Mouse (Mus musculus): ENCODE measurements at regions not wholly inside any gene's neighbourhood (a gene's known extent, or its start where the extent isn't known, plus 50 kb on each side); places are given as distances from the start of the nearest gene placed in this dataset.

DNA sequence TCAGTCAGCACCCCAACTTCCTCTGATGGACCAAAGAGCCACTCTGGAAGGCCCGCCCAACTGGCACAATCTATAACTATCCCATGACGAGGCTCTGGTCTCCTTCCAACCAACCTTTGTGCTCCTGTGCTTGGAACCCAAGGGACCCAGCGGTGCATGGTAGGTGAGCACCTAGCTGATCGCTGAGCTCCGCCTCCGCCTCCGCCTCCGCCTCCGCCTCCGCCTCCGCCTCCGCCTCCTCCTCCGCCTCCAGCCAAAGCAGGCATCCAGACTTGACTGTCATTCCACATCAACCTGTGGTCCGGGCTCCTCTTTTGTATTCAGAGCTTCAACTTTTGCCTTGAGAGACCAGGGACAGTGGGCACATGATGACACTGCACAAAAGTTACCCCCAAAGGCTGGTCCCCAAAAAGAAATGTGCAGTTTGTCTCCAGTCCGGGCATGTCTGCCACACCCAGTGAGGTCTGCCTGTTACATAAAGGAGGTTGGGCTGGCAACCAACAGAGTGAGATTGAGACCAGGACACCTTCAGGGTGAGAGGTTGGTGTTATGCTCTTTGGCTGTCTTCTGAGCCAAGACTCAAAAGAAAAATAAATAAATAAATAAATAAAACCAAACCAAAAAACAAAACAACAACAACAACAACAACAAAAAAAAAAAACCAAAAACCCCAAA, 86.1 kb upstream of the Map3k1 start:
- no peak overlapping the region for H3K27ac ChIP-seq (replicated peaks; ENCODE audit: low read depth, low read length)
- H3K4me1 ChIP-seq (ENCODE audit: control insufficient read depth, insufficient read depth, low read length) = no peaks in the 10 kb centered on the region
- 51% methylated on average over 13 of the region's 15 CpGs for WGBS
- ATAC-seq (ENCODE audit: insufficient number of reproducible peaks, low FRiP score, low TSS enrichment, low read depth) (no peak), DNase-seq (ENCODE audit: low spot score) (peak; percentile 39)
- H3K36me3 ChIP-seq (ENCODE audit: control insufficient read depth, insufficient read depth, low read length) = no peaks in the 10 kb centered on the region
- no peak overlapping the region for H3K9ac ChIP-seq (ENCODE audit: low read length)
- no peak overlapping the region for H3K4me3 ChIP-seq (ENCODE audit: low read depth, low read length)
- H3K4me2 ChIP-seq (ENCODE audit: low read depth, severe bottlenecking) = no peak overlapping the region
- no peaks in the 10 kb centered on the region for H3K9me3 ChIP-seq (ENCODE audit: control insufficient read depth, low read length)
- H3K27me3 ChIP-seq (ENCODE audit: control insufficient read depth, insufficient read depth, low read length) = no peaks in the 10 kb centered on the region

DNA sequence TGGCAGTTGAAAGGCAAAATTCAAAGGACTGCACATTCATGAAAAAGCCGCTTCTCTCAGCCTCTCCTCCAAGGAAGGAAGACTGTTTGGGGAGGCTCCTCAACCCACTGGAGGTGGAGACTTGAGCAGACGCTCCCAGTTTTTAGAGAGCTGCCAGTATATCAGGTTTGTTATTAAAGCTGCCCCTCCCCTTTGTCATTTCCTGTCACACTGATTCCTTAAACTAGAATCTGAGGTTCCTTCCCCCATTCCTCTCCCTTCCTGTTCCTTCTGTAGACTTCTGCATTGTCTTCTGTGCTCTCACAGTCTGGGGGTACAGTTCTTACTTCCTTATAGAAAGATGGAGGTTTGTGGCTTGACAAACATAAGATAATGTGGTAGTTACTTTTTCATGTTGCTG, 87.5 kb upstream of the Map3k1 start:
- no peak overlapping the region for H3K9ac ChIP-seq (ENCODE audit: low read length)
- H3K4me2 ChIP-seq (ENCODE audit: low read depth, severe bottlenecking) = no peak overlapping the region
- H3K27me3 ChIP-seq (ENCODE audit: control insufficient read depth, insufficient read depth, low read length) = no peaks in the 10 kb centered on the region
- H3K36me3 ChIP-seq (ENCODE audit: control insufficient read depth, insufficient read depth, low read length) = no peaks in the 10 kb centered on the region
- no peak overlapping the region for H3K27ac ChIP-seq (replicated peaks; ENCODE audit: low read depth, low read length)
- H3K9me3 ChIP-seq (ENCODE audit: control insufficient read depth, low read length) = no peaks in the 10 kb centered on the region
- no peak for ATAC-seq (ENCODE audit: insufficient number of reproducible peaks, low FRiP score, low TSS enrichment, low read depth)
- no peaks in the 10 kb centered on the region for H3K4me1 ChIP-seq (ENCODE audit: control insufficient read depth, insufficient read depth, low read length)
- no peak overlapping the region for H3K4me3 ChIP-seq (ENCODE audit: low read depth, low read length)
- no peak for DNase-seq (ENCODE audit: low spot score)
- WGBS = 36% methylated on average over 2 of the region's 2 CpGs

DNA sequence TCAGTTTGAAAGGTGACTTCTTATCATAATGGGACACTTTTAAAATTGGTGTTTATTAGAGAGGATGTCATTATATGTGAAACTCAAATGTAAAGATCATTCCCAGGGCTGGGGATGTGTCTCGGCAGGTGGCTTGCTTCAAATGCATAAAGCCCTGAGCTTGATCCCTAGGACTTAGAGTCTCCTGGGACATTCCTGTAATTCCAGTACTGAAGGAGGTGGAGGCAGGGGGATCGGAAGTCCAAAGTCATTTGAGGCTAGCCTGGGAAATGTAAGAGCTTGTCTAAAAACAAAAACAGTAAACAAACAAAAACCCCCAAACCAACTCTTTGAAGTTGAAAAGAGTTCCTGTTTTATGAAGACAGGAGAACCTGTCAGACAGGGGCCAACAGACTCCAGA, 94.6 kb upstream of the Map3k1 start:
- no peaks in the 10 kb centered on the region for H3K27me3 ChIP-seq (ENCODE audit: control insufficient read depth, insufficient read depth, low read length)
- ATAC-seq (ENCODE audit: insufficient number of reproducible peaks, low FRiP score, low TSS enrichment, low read depth) = no peak
- H3K36me3 ChIP-seq (ENCODE audit: control insufficient read depth, insufficient read depth, low read length) = no peaks in the 10 kb centered on the region
- 50% methylated on average over 2 of the region's 2 CpGs for WGBS
- no peak for DNase-seq (ENCODE audit: low spot score)
- no peaks in the 10 kb centered on the region for H3K9me3 ChIP-seq (ENCODE audit: control insufficient read depth, low read length)
- no peak overlapping the region for H3K9ac ChIP-seq (ENCODE audit: low read length)
- no peaks in the 10 kb centered on the region for H3K4me1 ChIP-seq (ENCODE audit: control insufficient read depth, insufficient read depth, low read length)
- no peak overlapping the region for H3K4me3 ChIP-seq (ENCODE audit: low read depth, low read length)
- H3K27ac ChIP-seq (replicated peaks; ENCODE audit: low read depth, low read length) = no peak overlapping the region
- H3K4me2 ChIP-seq (ENCODE audit: low read depth, severe bottlenecking) = no peak overlapping the region

DNA sequence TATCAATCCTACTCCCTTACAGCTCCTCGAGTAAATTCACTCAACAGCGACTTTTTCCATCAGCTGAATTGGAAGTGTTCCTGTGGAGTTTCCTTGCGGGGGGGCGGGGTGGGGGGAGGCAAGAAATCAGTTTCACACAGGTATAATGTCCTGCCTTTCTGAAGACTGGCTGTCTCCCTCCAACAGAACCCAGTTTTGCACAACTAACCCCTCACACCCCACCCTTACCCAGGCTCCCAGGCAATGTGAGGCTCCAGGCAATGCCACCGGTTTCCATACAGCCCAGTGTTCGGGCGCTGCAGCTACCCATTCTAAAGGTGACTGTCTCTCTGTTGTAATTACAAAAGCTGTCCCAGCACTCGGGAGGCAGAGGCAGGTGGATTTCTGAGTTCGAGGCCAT, 95.1 kb upstream of the Map3k1 start:
- no peak overlapping the region for H3K4me3 ChIP-seq (ENCODE audit: low read depth, low read length)
- H3K36me3 ChIP-seq (ENCODE audit: control insufficient read depth, insufficient read depth, low read length) = no peaks in the 10 kb centered on the region
- no peak overlapping the region for H3K27ac ChIP-seq (replicated peaks; ENCODE audit: low read depth, low read length)
- H3K4me2 ChIP-seq (ENCODE audit: low read depth, severe bottlenecking) = no peak overlapping the region
- ATAC-seq (ENCODE audit: insufficient number of reproducible peaks, low FRiP score, low TSS enrichment, low read depth) = no peak
- H3K4me1 ChIP-seq (ENCODE audit: control insufficient read depth, insufficient read depth, low read length) = no peaks in the 10 kb centered on the region
- no peak for DNase-seq (ENCODE audit: low spot score)
- H3K9ac ChIP-seq (ENCODE audit: low read length) = no peak overlapping the region
- no peaks in the 10 kb centered on the region for H3K27me3 ChIP-seq (ENCODE audit: control insufficient read depth, insufficient read depth, low read length)
- H3K9me3 ChIP-seq (ENCODE audit: control insufficient read depth, low read length) = no peaks in the 10 kb centered on the region
- WGBS = 59% methylated on average over 9 of the region's 9 CpGs

DNA sequence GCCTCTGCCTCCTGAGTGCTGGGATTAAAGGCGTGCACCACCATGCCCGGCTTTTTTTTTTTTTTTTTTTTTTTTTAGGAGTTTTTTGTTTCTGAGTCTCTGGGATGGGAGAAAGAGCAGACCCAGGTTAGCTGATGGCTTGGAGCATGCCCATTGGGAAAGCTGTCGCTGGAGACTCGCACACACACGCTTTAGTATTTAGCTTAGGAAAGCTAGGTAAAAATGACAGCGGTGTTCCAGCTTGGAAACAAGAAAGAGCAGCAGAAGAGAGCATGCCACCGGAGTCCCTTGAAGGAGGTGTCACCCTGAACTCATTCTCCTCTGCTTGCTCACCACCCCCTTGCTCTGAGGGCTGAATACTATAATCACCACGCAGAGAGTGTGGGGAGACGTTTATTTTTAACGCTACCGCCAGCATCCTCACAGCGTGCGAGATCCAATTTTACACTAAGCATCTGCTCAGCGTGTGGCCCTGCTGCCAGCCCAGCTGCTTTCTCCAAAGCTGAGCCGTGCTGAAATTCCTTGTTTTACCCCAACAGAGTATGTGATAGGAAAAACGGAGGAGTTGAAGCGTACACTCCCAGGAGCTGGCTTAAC, 95.9 kb upstream of the Map3k1 start:
- 19% methylated on average over 15 of the region's 17 CpGs for WGBS
- peak overlapping the region; percentile 31 for H3K4me2 ChIP-seq (ENCODE audit: low read depth, severe bottlenecking)
- ATAC-seq (ENCODE audit: insufficient number of reproducible peaks, low FRiP score, low TSS enrichment, low read depth) (no peak), DNase-seq (ENCODE audit: low spot score) (peak; percentile 44)
- H3K36me3 ChIP-seq (ENCODE audit: control insufficient read depth, insufficient read depth, low read length) = no peaks in the 10 kb centered on the region
- H3K4me3 ChIP-seq (ENCODE audit: low read depth, low read length) = no peak overlapping the region
- no peaks in the 10 kb centered on the region for H3K4me1 ChIP-seq (ENCODE audit: control insufficient read depth, insufficient read depth, low read length)
- H3K9me3 ChIP-seq (ENCODE audit: control insufficient read depth, low read length) = no peaks in the 10 kb centered on the region
- H3K27me3 ChIP-seq (ENCODE audit: control insufficient read depth, insufficient read depth, low read length) = no peaks in the 10 kb centered on the region
- H3K9ac ChIP-seq (ENCODE audit: low read length) = no peak overlapping the region
- 0 out of 2 replicates have a peak overlapping the region, but pooled peaks have one; percentile 36 for H3K27ac ChIP-seq (replicated peaks; ENCODE audit: low read depth, low read length)

DNA sequence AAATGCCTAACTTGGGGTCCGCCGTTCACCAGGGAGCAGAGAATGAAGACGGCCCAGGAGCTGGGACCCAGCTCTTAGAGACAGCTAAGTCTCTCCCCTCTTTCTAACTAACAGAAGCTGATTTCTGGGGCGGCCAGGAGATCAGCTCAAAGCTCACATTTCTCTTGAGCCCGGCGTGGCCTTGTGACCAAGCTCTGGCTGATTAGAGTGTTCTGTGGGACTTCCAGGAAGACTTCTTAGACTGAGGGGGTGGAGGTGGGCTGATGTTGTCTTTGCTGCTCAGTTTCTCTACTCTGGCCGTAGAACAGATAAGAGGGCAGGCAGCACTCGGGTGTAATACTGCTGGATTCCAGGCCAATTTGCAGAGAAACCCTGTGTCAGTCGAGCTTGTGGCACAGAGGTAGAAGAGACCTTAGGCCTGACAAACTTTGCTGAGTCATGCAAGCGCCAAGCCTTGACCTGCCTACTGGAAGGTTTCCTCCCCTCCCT, 96.5 kb upstream of the Map3k1 start:
- H3K4me3 ChIP-seq (ENCODE audit: low read depth, low read length) = no peak overlapping the region
- peak overlapping the region; percentile 31 for H3K4me2 ChIP-seq (ENCODE audit: low read depth, severe bottlenecking)
- H3K9me3 ChIP-seq (ENCODE audit: control insufficient read depth, low read length) = no peaks in the 10 kb centered on the region
- no peaks in the 10 kb centered on the region for H3K36me3 ChIP-seq (ENCODE audit: control insufficient read depth, insufficient read depth, low read length)
- no peak overlapping the region for H3K9ac ChIP-seq (ENCODE audit: low read length)
- no peak for ATAC-seq (ENCODE audit: insufficient number of reproducible peaks, low FRiP score, low TSS enrichment, low read depth)
- no peaks in the 10 kb centered on the region for H3K4me1 ChIP-seq (ENCODE audit: control insufficient read depth, insufficient read depth, low read length)
- 20% methylated on average over 10 of the region's 10 CpGs for WGBS
- DNase-seq (ENCODE audit: low spot score) = peak; percentile 34
- no peaks in the 10 kb centered on the region for H3K27me3 ChIP-seq (ENCODE audit: control insufficient read depth, insufficient read depth, low read length)
- no peak overlapping the region for H3K27ac ChIP-seq (replicated peaks; ENCODE audit: low read depth, low read length)

DNA sequence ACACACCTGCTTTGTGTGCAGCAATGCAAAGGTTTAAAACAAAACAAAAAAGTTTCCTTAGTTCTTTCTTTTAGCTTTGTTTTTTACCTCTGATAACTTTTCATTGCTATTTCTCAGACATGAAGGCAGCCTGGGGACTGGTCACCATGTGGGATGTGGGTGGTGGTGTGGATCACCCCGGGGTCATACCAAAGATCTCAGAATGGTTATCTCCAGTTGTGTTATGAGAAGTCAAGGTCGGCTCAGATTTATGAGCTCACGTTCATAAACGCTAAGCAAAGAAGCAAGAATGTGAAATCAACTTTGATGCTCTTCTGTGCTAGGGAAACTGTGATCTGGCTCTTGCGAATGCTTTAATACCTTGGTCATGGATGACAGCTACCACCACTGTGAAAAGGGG, 102.3 kb upstream of the Map3k1 start:
- Histone ChIP-seq H3K4me1 (ENCODE audit: control insufficient read depth, insufficient read depth, low read length) (no peaks in the 10 kb centered on the region), H3K36me3 (ENCODE audit: control insufficient read depth, insufficient read depth, low read length) (no peaks in the 10 kb centered on the region), H3K27me3 (ENCODE audit: control insufficient read depth, insufficient read depth, low read length) (no peaks in the 10 kb centered on the region), H3K9ac (ENCODE audit: low read length) (no peak overlapping the region), H3K27ac (replicated peaks; ENCODE audit: low read depth, low read length) (no peak overlapping the region), H3K9me3 (ENCODE audit: control insufficient read depth, low read length) (no peaks in the 10 kb centered on the region), H3K4me2 (ENCODE audit: low read depth, severe bottlenecking) (no peak overlapping the region), H3K4me3 (ENCODE audit: low read depth, low read length) (no peak overlapping the region)
- WGBS = 89% methylated on average over 5 of the region's 5 CpGs
- ATAC-seq (ENCODE audit: insufficient number of reproducible peaks, low FRiP score, low TSS enrichment, low read depth) (no peak), DNase-seq (ENCODE audit: low spot score) (no peak)

DNA sequence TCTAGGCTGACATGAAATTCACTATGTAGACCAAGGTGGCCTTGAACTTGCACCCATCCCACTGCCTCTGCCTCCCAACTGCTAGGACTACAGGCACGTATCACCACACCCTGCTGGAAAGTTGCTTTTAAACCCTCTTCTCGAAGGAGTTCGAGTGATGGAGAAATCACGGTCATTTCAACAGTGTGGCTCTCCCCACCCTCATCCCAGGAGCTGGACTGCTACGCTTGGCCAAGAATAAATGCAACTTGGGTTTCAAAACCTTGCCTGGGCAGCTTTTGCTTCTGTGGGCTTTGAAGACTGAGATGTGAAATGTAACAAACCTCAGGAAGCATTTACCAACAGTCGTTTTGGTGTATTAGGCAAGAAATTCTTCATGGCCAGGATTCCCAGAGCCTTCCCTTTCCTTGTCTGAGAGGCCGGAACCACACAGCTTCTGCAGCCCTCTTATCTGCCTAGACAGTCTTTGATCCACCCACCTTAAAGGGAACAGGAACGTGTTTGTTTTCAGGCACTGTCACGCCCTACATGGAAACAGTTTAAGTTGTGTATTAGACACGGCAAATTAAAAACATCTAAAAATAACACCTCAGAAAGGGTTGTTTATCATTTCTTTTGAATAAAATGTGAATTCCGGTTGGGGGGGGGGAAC, 103.0 kb upstream of the Map3k1 start:
- Histone ChIP-seq H3K27ac (replicated peaks; ENCODE audit: low read depth, low read length) (no peak overlapping the region), H3K9me3 (ENCODE audit: control insufficient read depth, low read length) (no peaks in the 10 kb centered on the region), H3K4me2 (ENCODE audit: low read depth, severe bottlenecking) (no peak overlapping the region), H3K4me3 (ENCODE audit: low read depth, low read length) (no peak overlapping the region), H3K36me3 (ENCODE audit: control insufficient read depth, insufficient read depth, low read length) (no peaks in the 10 kb centered on the region), H3K9ac (ENCODE audit: low read length) (no peak overlapping the region), H3K27me3 (ENCODE audit: control insufficient read depth, insufficient read depth, low read length) (no peaks in the 10 kb centered on the region), H3K4me1 (ENCODE audit: control insufficient read depth, insufficient read depth, low read length) (no peaks in the 10 kb centered on the region)
- DNase-seq (ENCODE audit: low spot score) = no peak
- ATAC-seq (ENCODE audit: insufficient number of reproducible peaks, low FRiP score, low TSS enrichment, low read depth) = no peak
- 80% methylated on average over 11 of the region's 11 CpGs for WGBS

All from limb, embryonic 11.5 days (tissue).